Mouse (Mus musculus) MEL (cell line): Measurements from ENCODE around the gene Cdh23. TPM values are rescaled to one million over a fixed set of nuclear protein-coding genes. Genes with fewer than 3 reads are reported as not detected.

ENCODE experiments used
- DNase-seq: peaks from one replicate; pipeline ENCODE4 v3.0.0; 2011; ENCODE audit warnings: low read depth, low spot score
- H3K27ac ChIP-seq: 2 replicates; pipeline ENCODE4 v1.5.1; 2012; ENCODE audit warnings: low read depth, mild to moderate bottlenecking, control low read depth, low read length, moderate library complexity; ENCODE audit not compliant: control insufficient read depth
- H3K27me3 ChIP-seq, 2 experiments: fragments of 150-350 bp in 1 of 2; sonication (generic) in 1 of 2; 2 replicates each; pipeline ENCODE4 v1.6.1; 2012; ENCODE audit warnings: low read length in 2 of 2, mild to moderate bottlenecking in 2 of 2, improper control_type of control experiment in 1 of 2, moderate library complexity in 1 of 2; ENCODE audit not compliant: insufficient read depth in 2 of 2, control insufficient read depth in 1 of 2
- H3K36me3 ChIP-seq, 2 experiments: 2 replicates each; pipeline ENCODE4 v1.6.1; 2012 to 2014; ENCODE audit warnings: low read length in 2 of 2, improper control_type of control experiment in 1 of 2, inconsistent platforms in 1 of 2, mild to moderate bottlenecking in 1 of 2; ENCODE audit not compliant: insufficient read depth in 2 of 2, control insufficient read depth in 1 of 2
- H3K4me1 ChIP-seq, 2 experiments: fragments of 150-350 bp in 1 of 2; sonication (generic) in 1 of 2; 2 replicates each; pipeline ENCODE4 v1.6.1; 2012; ENCODE audit warnings: low read length in 2 of 2, improper control_type of control experiment in 1 of 2, mild to moderate bottlenecking in 1 of 2; ENCODE audit not compliant: insufficient read depth in 2 of 2, control insufficient read depth in 1 of 2
- H3K4me3 ChIP-seq, 2 experiments: fragments of 150-350 bp in 1 of 2; sonication (generic) in 1 of 2; 2 replicates each; pipeline ENCODE4 v1.5.1; 2012; ENCODE audit warnings: low read depth in 2 of 2, low read length in 2 of 2, mild to moderate bottlenecking in 2 of 2, moderate library complexity in 2 of 2, control low read depth in 1 of 2, improper control_type of control experiment in 1 of 2; ENCODE audit not compliant: control insufficient read depth in 1 of 2, insufficient read depth in 1 of 2
- H3K79me2 ChIP-seq: 2 replicates; pipeline ENCODE4 v1.6.1; 2012; ENCODE audit warnings: mild to moderate bottlenecking, low read length, moderate library complexity; ENCODE audit not compliant: control insufficient read depth, poor library complexity, insufficient read depth
- H3K9ac ChIP-seq: 2 replicates; pipeline ENCODE4 v1.6.1; 2012; ENCODE audit warnings: low read depth, mild to moderate bottlenecking, control low read depth, low read length, moderate library complexity; ENCODE audit not compliant: control insufficient read depth, poor library complexity, severe bottlenecking
- H3K9me3 ChIP-seq: fragments of 150-350 bp; sonication (generic); replicated peaks from 2 replicates; pipeline ENCODE4 v1.6.1; 2012; ENCODE audit warnings: mild to moderate bottlenecking, low read length, improper control_type of control experiment, moderate library complexity; ENCODE audit not compliant: insufficient read depth
- BHLHE40 ChIP-seq: IDR thresholded peaks from 2 replicates; pipeline ENCODE4 v1.6.1; 2012; ENCODE audit warnings: low read depth, mild to moderate bottlenecking, inconsistent platforms, low read length, improper control_type of control experiment, borderline replicate concordance
- CHD2 ChIP-seq: IDR thresholded peaks from 2 replicates; pipeline ENCODE4 v1.6.1; 2011; ENCODE audit warnings: low read length, improper control_type of control experiment
- CTCF ChIP-seq, 3 experiments: IDR thresholded peaks in 2 of 3; conservative IDR thresholded peaks in 1 of 3; 2 replicates each; pipeline ENCODE4 v1.5.1; 2011 to 2012; ENCODE audit warnings: low read length in 3 of 3, low read depth in 2 of 3, mild to moderate bottlenecking in 2 of 3, improper control_type of control experiment in 1 of 3, inconsistent platforms in 1 of 3, mixed read lengths in 1 of 3, moderate library complexity in 1 of 3; ENCODE audit not compliant: control insufficient read depth in 1 of 3, insufficient read depth in 1 of 3, poor library complexity in 1 of 3, severe bottlenecking in 1 of 3
- E2F4 ChIP-seq: IDR thresholded peaks from 2 replicates; pipeline ENCODE4 v1.6.1; 2011; ENCODE audit warnings: low read depth, low read length, improper control_type of control experiment, borderline replicate concordance
- GABPA ChIP-seq: IDR thresholded peaks from 2 replicates; pipeline ENCODE4 v1.6.1; 2012; ENCODE audit warnings: low read depth, mild to moderate bottlenecking, inconsistent platforms, low read length, improper control_type of control experiment, moderate library complexity
- HCFC1 ChIP-seq: IDR thresholded peaks from 2 replicates; pipeline ENCODE4 v1.6.1; 2012; ENCODE audit warnings: low read depth, mild to moderate bottlenecking, inconsistent platforms, low read length, improper control_type of control experiment, moderate library complexity
- JUND ChIP-seq: IDR thresholded peaks from 2 replicates; pipeline ENCODE4 v1.6.1; 2011; ENCODE audit warnings: low read depth, mild to moderate bottlenecking, improper control_type of control experiment, low read length
- MAX ChIP-seq: IDR thresholded peaks from 2 replicates; pipeline ENCODE4 v1.6.1; 2011; ENCODE audit warnings: low read length, improper control_type of control experiment
- MXI1 ChIP-seq: IDR thresholded peaks from 2 replicates; pipeline ENCODE4 v1.6.1; 2011; ENCODE audit warnings: mild to moderate bottlenecking, low read depth, low read length, improper control_type of control experiment
- NELFE ChIP-seq: IDR thresholded peaks from 2 replicates; pipeline ENCODE4 v1.6.1; 2011; ENCODE audit warnings: low read depth, low read length, improper control_type of control experiment
- NRF1 ChIP-seq: IDR thresholded peaks from 2 replicates; pipeline ENCODE4 v1.6.1; 2014; ENCODE audit warnings: low read depth, mild to moderate bottlenecking, inconsistent platforms, low read length, improper control_type of control experiment, moderate library complexity; ENCODE audit not compliant: poor library complexity, insufficient read depth, severe bottlenecking
- RAD21 ChIP-seq: IDR thresholded peaks from 2 replicates; pipeline ENCODE4 v1.6.1; 2011; ENCODE audit warnings: mild to moderate bottlenecking, low read depth, low read length, improper control_type of control experiment
- RCOR1 ChIP-seq: IDR thresholded peaks from 2 replicates; pipeline ENCODE4 v1.6.1; 2012; ENCODE audit warnings: low read depth, mild to moderate bottlenecking, inconsistent platforms, low read length, improper control_type of control experiment
- SIN3A ChIP-seq: IDR thresholded peaks from 2 replicates; pipeline ENCODE4 v1.6.1; 2012; ENCODE audit warnings: low read length, improper control_type of control experiment, inconsistent platforms
- SMC3 ChIP-seq: IDR thresholded peaks from 2 replicates; pipeline ENCODE4 v1.6.1; 2011; ENCODE audit warnings: low read depth, low read length, improper control_type of control experiment
- TAL1 ChIP-seq: IDR thresholded peaks from 2 replicates; pipeline ENCODE4 v1.6.1; 2012; ENCODE audit warnings: mild to moderate bottlenecking, inconsistent platforms, low read length, moderate library complexity, mixed read lengths
- TCF12 ChIP-seq: IDR thresholded peaks from 2 replicates; pipeline ENCODE4 v1.6.1; 2014; ENCODE audit warnings: low read depth, mild to moderate bottlenecking, inconsistent platforms, low read length, improper control_type of control experiment, moderate library complexity
- USF1 ChIP-seq: IDR thresholded peaks from 2 replicates; pipeline ENCODE4 v1.6.1; 2014; ENCODE audit warnings: low read depth, mild to moderate bottlenecking, inconsistent platforms, low read length, improper control_type of control experiment, moderate library complexity
- USF2 ChIP-seq, 2 experiments: IDR thresholded peaks; 2 replicates each; pipeline ENCODE4 v1.6.1; 2011 to 2012; ENCODE audit warnings: improper control_type of control experiment in 2 of 2, low read length in 2 of 2, borderline replicate concordance in 1 of 2, inconsistent platforms in 1 of 2, low read depth in 1 of 2, mild to moderate bottlenecking in 1 of 2; ENCODE audit not compliant: insufficient read depth in 1 of 2
- ZMIZ1 ChIP-seq: IDR thresholded peaks from 2 replicates; pipeline ENCODE4 v1.6.1; 2012; ENCODE audit warnings: low read depth, mild to moderate bottlenecking, inconsistent platforms, low read length, improper control_type of control experiment, moderate library complexity
- ZNF384 ChIP-seq: IDR thresholded peaks from 2 replicates; pipeline ENCODE4 v1.6.1; 2012; ENCODE audit warnings: low read depth, mild to moderate bottlenecking, inconsistent platforms, low read length, improper control_type of control experiment
- polyA plus RNA-seq, 2 experiments: library from polyadenylated mRNA; stranded (reverse) in 1 of 2; unstranded in 1 of 2; fragments of >175 nt in 1 of 2; fragments of >200 nt in 1 of 2; gene quantifications; 2 replicates each; pipeline versions ENCODE4 v1.2.1 to v1.2.4; 2012; ENCODE audit warnings: low replicate concordance in 2 of 2, low read depth in 1 of 2; ENCODE audit not compliant: insufficient read length in 2 of 2, insufficient read depth in 1 of 2, missing spikeins in 1 of 2
- total RNA-seq: library from RNA; depleted of rRNA; stranded (reverse); fragments of 300-350 nt; gene quantifications from 2 replicates; pipeline ENCODE4 v1.2.3, GENCODE M21; 2012

Cdh23 gene
- total and polyA plus RNA-seq, 3 experiments: 0.04 TPM; not detected in 2

GRCm38 (mm10) chr10:60473782-60474322 is 222.4 kb downstream of the Cdh23 start:
- Histone ChIP-seq H3K27ac (no peak overlapping the region), H3K9me3 (no peaks in the 10 kb centered on the region), H3K4me3 (no peak overlapping the region), H3K4me1 (no peaks in the 10 kb centered on the region), H3K27me3 (no peaks in the 10 kb centered on the region), H3K36me3 (no peaks in the 10 kb centered on the region), H3K9ac (no peak overlapping the region), H3K79me2 (no peaks in the 10 kb centered on the region)
- TF ChIP-seq GABPA (no peak), SMC3 (no peak), NELFE (no peak), SIN3A (no peak), CHD2 (no peak), TCF12 (no peak), E2F4 (no peak), ZMIZ1 (no peak), USF1 (no peak), HCFC1 (no peak), MXI1 (no peak), CTCF (IDR thresholded peaks at IDR 0.05 in 2 of 3, conservative IDR thresholded peaks at IDR 0.05 in 1 of 3; ENCODE audit: control insufficient read depth in 1 of 3, insufficient read depth in 1 of 3, low read depth in 2 of 3, low read length in 3 of 3, poor library complexity in 1 of 3, severe bottlenecking in 1 of 3) (no peak), ZNF384 (no peak)
- DNase-seq: no peak

- no peaks in the 10 kb centered on the region for H3K79me2 ChIP-seq
- no peaks in the 10 kb centered on the region for H3K36me3 ChIP-seq
- no peaks in the 10 kb centered on the region for H3K27me3 ChIP-seq
Measured at GRCm38 (mm10) chr10:60467752-60468151, 228.5 kb downstream of the Cdh23 start.

More at GRCm38 (mm10) chr10:60467752-60468151, 228.5 kb downstream of the Cdh23 start:
- no peak overlapping the region for H3K4me3 ChIP-seq
- H3K9me3 ChIP-seq: no peaks in the 10 kb centered on the region
- no peak overlapping the region for H3K9ac ChIP-seq
- no peak for DNase-seq
- no peak overlapping the region for H3K27ac ChIP-seq
- TF ChIP-seq JUND (no peak), RCOR1 (no peak), RAD21 (no peak), USF2 (IDR thresholded peaks at IDR 0.05; ENCODE audit: borderline replicate concordance in 1 of 2, insufficient read depth in 1 of 2, low read depth in 1 of 2, low read length in 2 of 2) (no peak), SIN3A (no peak), MAX (no peak), TAL1 (no peak), NRF1 (no peak), USF1 (no peak), MXI1 (no peak), HCFC1 (no peak), BHLHE40 (no peak)
- H3K4me1 ChIP-seq: no peaks in the 10 kb centered on the region
